Mouse (Mus musculus): ENCODE results near the gene Pank1. TPM values are rescaled to one million over a fixed set of nuclear protein-coding genes. Genes with fewer than 3 reads are reported as not detected.

Pank1 gene
- total RNA-seq, 2 experiments from 2014 or later = 8.8 to 9.3 TPM

DNA sequence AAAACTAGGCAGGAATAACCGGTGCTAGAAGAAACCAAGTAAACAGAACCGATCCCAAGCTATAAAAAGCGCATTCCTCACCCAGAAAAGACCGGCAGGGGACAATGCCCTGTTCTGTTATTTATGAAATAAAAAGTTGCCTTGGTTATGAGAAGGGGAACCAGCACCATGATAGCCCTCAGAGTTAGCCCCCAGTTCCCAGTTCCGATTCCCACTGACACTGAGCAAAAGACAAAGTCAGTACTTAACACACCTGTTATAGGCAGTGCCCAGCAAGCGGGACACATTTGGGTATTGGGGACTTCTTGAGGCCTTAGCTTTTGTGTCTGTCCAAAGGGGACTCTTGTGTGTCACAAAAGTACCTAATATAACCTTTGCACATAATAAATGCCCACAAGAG, 369 bp upstream of the Pank1 start:
- DNase-seq = no peak

DNA sequence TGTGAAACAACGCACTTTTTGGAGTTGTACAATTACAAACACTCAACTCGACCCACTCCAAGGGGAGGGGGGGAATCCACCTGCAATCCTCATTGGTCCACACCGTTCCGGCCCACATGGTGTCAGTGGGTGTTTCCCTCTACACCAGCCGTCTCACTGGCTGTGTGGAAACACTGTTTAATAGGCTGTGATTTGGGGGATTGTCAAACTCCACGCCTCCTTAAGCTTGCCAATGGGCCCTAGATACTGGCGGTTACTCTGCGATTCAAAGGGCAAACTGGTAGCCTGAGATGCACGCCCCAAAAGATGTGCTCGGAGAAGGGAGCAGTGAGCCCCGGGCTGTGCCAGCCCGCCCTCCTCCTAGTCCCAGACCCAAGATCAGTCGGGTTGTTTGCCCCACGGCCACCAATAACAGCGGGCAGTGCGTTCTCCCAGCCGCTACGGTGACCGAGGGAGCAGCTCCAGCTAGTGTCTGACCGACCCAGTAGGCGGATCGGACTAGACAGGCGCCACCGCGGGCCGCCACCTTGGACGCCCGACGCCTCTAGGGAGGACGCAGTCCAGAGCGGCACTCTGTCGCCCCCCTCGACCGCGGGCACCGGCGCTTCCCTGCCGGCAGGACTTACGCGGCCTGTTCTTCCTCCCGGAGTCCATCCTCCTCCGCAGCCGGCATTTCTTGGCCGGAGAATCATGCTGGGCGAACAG, 1.2 kb downstream of the Pank1 start:
- DNase-seq = peak; percentile 72

DNA sequence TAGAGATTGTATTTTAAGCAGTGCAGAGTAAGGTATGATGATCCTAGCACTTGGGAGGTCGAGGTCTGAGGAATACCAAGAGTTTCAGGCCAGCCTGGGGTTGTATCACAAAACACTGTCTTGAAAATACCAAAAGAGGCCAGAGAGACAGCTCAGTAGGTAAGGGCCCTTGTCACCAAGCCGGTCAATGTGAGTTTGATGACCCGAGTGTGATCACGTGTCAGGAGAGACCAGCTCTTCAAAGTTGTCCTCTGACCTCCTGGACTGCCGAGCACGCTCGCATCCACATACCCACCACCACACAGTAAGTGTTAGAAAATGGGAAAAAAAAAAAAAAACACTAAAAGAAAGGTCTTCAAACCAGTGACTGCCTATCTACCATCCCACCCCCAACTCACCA, 2.6 kb downstream of the Pank1 start:
- DNase-seq = no peak

DNA sequence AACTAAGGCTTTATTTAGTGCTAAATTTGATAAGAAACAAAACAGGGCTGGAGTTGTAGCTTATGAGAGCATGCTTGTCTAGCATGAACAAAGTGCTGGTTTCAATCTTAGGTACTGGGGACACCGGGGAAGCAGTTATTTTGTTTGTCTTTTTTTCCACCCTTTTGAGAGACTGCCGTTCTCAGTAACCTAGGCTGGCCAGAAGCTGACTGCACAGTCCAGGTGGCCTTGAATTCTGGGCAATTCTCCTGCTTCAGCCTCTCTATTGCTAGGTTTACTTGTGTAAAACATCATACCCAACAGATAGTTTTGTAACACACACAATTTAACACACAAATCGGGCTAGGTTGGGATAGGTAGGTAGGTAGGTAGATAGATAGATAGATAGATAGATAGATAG, 9.9 kb downstream of the Pank1 start:
- DNase-seq = no peak

DNA sequence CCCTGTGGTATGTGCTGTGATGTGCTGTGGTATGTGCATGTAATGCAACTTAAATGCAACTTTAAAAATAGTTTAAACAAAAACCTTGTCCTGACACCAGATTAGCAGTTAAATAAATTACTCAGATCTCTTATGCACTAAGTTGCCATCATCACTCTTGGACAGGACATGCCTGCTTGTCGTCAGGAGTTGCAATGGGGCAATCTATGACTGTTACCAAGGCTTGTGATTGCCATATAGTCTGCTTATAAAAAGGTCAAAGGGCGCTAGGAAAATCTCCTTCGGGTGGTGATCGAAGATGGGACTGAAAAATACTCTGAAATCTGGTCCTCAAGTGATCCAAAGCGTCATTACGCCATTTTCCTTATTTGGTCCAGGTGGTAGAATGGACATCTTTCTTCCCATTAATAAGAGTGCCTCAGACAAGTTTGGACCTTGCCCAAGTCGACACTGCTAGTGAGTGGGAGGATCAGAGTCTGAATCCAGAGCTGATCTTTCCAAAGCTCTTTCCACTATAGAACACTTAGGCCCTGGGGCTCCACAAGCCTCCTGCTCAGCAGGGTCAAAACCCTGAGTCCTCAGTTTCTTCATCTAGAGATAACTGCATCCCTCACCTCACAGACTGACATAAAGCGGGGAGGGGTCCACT, 11.0 kb downstream of the Pank1 start:
- DNase-seq = no peak

DNA sequence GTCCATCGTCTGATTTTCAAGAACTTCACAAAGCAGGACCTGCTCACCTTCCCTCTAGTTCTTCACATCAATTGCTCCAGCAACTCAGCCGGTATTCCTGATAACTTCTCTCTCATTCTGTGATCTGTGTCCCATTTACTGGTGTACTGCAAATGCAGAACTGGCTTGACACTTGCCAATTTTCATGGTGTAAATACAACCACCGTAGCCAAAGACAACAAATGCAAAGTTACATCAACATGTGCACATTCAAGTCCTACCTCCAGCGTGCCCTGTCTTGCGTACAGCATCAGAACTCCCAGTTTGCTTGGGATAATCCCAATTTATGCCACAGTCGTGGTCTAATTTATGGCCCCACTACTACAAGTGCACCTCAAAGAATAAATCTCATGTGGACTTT, 15.5 kb downstream of the Pank1 start:
- no peak for DNase-seq

DNA sequence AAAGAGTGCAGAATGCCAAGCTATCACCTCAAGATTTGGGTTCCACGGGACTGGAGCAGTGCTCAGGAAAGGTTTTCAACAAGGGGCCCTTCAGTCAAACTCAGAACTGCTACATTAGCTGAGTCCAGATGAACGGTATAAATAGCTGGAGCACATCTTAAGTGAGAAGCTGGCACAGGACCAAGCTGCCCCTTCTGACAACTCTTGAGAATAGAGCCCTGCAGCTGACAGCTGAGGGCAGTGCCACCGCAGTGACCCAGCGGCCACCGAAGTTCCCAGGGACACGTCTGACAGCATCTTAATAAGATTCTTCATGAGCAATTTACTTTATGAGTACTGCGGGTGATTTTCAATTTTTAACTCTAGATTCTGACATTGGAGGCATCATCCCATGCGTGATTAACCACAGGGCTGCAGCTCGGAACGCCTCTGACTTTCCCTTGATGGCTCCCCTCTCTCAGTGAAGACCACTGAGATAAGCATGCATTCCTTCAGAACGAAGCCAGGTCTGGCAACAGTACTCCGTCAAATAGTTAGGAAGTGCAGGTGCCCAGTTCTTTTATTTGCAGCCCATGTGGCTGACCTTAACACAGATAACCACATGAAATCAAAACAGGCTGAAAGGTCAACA, 23.1 kb downstream of the Pank1 start:
- peak; percentile 33 for DNase-seq

DNA sequence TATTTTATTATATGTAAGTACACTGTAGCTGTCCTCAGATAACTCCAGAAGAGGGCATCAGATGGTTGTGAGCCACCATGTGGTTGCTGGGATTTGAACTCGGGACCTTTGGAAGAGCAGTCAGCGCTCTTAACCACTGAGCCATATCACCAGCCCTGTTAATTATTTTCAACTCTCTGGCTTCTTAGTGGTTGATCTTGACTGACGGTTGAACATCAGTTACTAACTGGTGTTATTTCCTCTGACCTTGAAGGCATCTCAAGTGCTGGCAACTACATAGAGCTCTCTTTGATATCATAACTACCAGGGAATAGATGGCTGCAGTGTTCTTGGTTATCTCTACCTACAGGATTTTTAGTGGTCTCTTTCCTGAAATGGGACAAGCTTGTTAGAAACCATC, 28.1 kb downstream of the Pank1 start:
- DNase-seq = no peak

DNA sequence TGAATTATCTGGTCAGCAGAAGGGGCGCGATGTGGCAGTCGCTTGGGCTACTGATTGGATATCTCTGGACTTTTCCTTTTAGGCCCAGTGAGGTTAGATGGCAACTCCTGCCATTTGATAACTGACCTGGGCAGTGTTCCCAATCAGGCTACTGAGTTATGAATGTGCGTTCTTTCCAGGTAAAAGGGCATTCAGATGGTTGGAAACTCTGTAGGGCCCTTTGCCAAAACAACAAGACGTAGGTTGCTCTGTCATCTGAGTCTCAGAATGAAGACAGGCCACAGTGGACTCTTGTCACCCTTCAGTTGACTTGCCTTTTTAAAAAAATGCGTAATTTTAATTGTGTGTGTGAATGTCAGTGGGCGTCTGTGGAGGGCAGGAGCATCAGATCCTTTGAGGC, 29.8 kb downstream of the Pank1 start:
- no peak for DNase-seq

DNA sequence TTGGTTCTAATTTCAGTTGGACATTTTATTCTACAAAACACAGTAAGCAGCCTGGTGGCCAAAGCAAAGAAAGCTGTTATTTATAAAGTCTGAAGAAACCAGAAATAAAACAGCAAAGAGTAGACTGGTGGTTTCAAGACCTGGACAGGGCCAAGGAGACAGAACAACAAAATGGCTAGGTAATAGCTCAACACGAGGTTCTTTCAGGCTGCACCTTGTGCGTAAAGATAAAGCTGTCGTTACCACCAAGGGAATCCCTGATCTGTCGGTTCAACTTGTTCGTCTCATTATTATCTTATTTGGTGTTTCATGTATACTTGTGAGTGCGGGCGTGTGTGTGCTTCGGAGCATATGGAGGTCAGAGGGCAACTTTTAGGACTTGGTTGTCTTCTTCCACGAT, 31.1 kb downstream of the Pank1 start:
- DNase-seq = no peak

DNA sequence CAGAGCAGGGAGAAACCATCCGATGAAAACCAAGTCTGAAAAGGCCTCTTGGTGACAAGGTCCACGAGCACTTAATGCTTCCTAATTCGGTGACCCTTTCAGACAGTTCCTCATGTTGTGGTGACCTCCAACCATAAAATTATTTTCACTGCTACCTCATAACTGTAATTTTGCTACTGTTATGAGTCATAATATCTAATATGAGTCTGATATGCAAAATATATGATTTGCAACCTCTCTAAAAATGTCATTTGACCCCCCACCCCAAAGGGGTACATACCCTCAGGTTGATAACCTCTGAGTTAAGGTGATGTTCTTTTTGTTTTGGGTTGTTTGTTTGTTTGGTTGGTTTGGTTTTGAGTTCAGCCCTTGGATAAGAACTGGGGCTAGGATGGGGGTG, 32.2 kb downstream of the Pank1 start:
- DNase-seq = no peak

DNA sequence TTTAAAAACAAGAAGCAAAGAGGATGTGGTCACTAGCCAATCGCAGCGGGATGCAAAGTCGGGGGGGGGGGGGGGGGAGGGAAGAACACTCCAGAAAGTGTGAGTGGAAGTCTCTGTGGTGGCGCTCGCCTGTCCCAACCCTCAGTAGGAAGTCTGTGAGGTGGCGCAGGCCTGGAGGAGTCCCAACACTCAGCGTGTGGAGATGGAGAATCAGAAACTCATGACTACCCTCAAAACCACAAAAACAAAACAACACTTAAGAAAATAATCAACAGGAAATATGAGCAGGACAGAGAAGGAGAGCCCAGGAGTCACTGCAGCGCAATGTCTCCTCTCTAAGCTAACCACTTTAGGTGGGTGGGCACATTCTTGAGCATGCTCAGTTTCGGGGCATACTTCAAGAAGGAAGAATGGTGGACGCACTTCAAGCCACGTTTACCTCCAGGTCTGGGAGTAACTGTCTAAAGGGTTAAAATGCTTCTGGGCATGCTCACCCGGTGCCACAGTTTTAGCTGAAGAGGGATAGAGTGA, 32.7 kb downstream of the Pank1 start:
- DNase-seq = no peak

DNA sequence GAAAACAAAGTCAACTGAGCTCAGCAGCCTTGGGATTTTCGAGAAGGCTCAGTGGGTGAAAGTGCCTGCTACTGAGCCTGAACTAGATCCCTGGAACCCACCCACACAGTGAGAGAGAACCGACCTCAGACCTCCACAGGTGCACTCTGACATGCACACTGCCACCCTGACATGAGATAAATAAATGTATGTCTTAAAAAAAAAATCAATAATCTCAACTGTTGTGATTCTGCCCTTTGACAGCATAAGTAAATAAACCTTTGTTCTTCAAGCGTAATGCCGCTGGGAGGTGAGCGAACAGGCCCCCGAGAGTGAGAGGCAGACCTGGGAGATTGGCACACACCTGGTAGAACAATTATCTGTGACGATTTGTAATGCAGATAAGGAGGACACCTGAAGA, 33.2 kb downstream of the Pank1 start:
- DNase-seq = no peak

DNA sequence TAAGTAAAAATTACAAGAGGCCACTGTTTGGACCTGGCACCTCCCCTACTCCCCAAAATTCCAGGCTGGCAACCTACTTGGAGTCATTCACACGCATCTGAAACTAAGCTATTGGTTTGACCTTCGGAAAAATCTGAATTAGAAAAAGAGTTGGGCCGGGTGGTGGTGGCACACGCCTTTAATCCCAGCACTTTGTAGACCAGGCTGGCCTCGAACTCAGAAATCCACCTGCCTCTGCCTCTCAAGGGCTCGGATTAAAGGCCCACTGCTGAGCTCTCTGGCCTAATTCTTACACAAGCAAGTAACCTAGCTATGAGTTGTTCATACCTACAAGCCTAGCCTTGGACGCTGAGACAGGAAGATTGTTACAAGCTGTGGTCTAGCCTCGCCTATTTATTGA, 33.9 kb downstream of the Pank1 start:
- DNase-seq = no peak

DNA sequence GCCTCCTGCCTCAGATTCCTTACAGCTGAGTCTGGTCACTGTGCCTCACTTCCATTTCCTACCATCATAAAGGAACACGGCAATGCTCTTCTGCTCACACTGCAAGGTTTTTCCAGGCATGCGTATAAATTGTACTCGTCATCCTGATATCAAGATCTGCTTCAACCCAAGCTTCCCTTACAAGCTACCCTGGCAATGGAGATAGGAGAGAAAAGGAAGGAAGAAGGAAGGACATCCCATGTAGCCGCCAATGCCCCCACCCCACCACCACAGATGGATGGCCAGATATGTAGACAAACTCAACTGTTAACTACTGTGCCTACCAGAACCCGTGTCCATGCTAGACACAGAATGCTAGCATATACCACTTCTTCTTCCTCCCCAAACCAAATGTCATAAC, 34.5 kb downstream of the Pank1 start:
- DNase-seq = no peak

DNA sequence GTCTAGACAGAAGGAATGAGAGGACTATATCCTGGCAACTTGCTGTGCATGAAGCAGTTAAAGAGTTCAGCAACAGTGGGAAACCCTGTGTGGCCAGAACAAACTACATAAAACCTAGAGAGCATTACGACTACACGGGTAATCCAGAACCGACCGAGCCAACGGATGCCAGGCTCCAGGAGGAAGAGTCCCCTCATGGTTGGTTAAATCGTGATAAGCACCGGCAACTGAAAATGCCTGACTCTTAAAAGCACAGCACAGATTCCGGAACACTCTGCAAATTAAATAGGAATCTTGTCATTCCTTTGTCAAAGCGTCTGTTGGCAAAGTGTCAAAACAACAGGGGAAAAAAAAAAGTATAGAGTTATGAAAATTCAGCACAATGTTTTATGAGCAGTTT, 35.2 kb downstream of the Pank1 start:
- no peak for DNase-seq

DNA sequence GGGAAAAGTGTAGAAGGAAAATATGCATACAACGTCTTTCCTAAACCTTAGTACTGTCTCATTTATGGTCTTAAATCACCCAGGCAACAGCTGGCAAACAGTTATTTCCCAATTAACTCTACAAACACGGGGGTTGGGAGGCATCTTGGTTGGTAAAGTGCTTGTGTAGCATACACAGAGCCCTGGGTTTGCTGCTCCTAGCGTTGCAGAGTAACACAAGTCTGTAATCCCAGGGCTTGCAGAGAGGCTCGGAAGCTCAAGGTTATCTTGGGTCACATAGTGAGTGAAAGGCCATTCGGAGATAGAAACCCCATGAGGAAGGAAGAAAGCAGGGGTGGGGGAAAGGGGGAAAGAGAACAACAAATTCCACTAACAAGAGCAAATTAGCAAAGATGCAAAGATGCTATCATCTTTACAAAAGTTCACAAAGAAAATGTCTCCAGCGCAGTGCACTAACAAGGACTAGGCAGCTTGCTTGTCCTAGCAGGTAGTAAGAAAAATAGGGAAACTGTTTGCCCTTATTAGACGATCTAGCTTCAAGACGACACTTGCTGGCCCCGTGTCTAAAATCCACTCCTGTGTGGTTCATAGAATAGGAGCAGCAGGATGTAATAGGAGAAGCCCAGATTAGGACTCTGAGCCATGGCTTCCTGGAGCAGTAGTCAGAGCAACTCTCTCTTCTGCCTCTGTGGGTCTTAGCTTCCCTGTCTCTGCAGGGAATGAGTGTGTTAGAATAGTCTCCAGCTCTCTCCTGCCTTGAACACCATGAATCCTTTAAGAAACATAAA, 37.3 kb downstream of the Pank1 start:
- no peak for DNase-seq

DNA sequence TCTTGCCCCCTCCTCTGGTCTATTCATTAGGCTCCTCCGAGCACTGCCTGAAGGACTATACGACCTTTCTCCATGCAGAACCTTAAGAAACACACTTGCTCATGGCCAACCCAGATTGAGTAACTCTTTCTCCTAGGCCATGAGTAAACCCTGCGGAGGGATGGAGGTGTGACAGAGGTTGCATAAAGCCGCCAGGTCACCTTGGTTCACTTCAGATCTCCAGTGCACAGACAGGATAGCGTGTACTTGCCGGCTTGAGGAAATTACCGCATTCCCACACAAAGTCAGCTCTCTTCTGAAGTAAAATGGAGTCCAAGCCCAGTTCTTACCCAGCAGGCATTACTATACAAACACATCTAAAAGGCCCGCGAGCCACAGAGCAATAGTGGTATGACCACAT, 40.6 kb downstream of the Pank1 start:
- DNase-seq = no peak

DNA sequence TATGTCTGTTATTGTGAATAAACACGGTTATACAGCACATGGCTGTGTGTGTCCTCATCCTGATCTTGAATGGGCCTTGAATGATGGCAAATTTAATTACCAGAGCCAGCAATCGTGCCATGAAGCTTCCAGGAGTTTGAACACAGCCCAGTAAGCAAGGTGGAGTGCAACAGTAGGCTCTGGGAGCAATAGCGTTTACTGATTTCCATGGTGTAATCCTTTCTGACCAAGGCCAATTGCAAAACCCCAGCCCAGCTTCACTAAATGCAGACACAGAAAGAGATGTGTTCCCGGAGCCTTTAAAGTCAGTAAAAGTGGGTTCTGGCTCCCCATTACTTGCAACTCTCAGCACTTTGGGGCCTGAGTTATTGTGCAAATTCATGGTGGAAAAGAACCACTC, 47.6 kb downstream of the Pank1 start:
- no peak for DNase-seq

DNA sequence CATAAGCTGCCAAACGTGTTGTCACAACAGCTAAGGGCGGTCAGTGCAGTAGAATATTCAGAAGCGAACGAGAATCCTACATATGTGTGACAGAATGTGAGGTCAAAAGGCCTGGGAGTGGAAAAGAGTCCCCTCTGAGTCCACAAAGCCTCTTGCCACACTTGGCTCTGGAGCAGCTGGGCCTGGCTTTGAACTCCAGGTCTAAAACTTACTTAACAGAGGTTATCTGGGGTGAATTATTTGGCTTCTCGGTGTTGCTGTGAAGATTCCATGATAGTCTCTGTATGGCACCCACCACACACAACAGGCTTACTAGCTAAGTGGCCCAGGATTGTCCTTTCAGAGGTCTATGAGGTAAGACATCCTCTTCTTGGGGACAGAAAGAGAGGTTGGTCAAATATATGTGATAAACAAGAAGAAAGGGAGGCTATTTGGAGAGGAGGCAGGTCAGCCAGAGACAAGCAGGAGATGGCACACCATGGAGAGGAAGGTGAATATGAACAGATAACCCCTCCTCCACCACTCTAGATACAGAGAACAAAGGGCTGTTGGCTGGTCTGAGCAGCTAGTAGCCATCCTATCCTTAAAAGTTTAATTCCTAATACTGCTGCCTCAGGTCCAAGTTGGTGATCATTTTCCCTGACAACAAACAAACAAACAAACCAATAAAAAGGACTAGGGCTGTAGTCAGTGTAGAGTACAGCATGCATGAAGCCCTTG, 51.2 kb downstream of the Pank1 start:
- no peak for DNase-seq

DNA sequence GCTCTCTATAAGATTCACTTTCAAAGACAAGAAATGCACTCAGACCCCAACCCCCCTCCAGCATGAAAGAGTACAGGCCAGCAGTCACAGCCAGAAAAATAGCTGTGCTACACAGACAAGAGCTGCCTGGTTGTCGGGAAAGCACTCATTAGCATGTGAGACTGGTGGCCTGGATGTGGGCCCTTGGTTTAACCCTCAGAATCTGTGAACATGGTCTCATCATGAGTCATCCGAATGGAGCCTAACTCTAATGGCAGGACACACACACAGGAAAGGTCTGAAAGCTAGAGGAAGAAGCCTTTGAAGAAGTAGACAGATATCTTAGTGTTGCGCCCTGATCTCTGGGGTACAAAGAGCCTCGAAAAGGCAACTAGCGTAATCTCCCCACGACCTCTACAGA, 51.8 kb downstream of the Pank1 start:
- DNase-seq = no peak

Measured in gastrocnemius, postnatal 10 days (tissue).